Mouse (Mus musculus) embryo, embryonic 11.5 days (tissue): ENCODE data around the gene Nova2.

Experiments used
- DNase-seq: peaks from one replicate; pipeline ENCODE4 v3.0.0-alpha.2; 2012; ENCODE audit warnings: low read depth, low spot score

Nova2 gene

GRCm38 (mm10) chr7:18924321-18924720 is 1.4 kb upstream of the Nova2 start:
- no peak for DNase-seq

GRCm38 (mm10) chr7:18926041-18926790 is 528 bp downstream of the Nova2 start:
- DNase-seq: no peak

- DNase-seq: no peak
These were observed 1.2 kb downstream of the Nova2 start for GRCm38 (mm10) chr7:18926911-18927310.

- DNase-seq: no peak
These were observed 2.1 kb downstream of the Nova2 start for GRCm38 (mm10) chr7:18927759-18928158.

GRCm38 (mm10) chr7:18942376-18942775 is 16.7 kb downstream of the Nova2 start:
- no peak for DNase-seq

- DNase-seq: no peak
These were observed 17.1 kb downstream of the Nova2 start for GRCm38 (mm10) chr7:18942815-18943214.

GRCm38 (mm10) chr7:18948151-18948550 is 22.5 kb downstream of the Nova2 start:
- DNase-seq: no peak

- no peak for DNase-seq
These were observed 24.3 kb downstream of the Nova2 start for GRCm38 (mm10) chr7:18949781-18950522.

- DNase-seq: no peak
These were observed 25.0 kb downstream of the Nova2 start for GRCm38 (mm10) chr7:18950523-18951315.

GRCm38 (mm10) chr7:18951397-18951796 is 25.7 kb downstream of the Nova2 start:
- no peak for DNase-seq

- no peak for DNase-seq
These were observed 32.1 kb downstream of the Nova2 start for GRCm38 (mm10) chr7:18957569-18958383.

- no peak for DNase-seq
These were observed 32.7 kb downstream of the Nova2 start for GRCm38 (mm10) chr7:18958384-18958766.

- no peak for DNase-seq
These were observed 33.8 kb downstream of the Nova2 start for GRCm38 (mm10) chr7:18959446-18959845.

- DNase-seq: no peak
These were observed 36.6 kb downstream of the Nova2 start for GRCm38 (mm10) chr7:18962171-18962792.

- DNase-seq: no peak
These were observed 37.1 kb downstream of the Nova2 start for GRCm38 (mm10) chr7:18962795-18963194.

GRCm38 (mm10) chr7:18963294-18963843 is 37.7 kb downstream of the Nova2 start:
- no peak for DNase-seq

- no peak for DNase-seq
These were observed 39.6 kb downstream of the Nova2 start for GRCm38 (mm10) chr7:18965312-18965711.

GRCm38 (mm10) chr7:18967603-18968002 is 41.9 kb downstream of the Nova2 start:
- DNase-seq: no peak

- no peak for DNase-seq
These were observed 45.3 kb downstream of the Nova2 start for GRCm38 (mm10) chr7:18970956-18971355.

GRCm38 (mm10) chr7:18978381-18978780 is 52.7 kb downstream of the Nova2 start:
- DNase-seq: no peak

GRCm38 (mm10) chr7:18986503-18986902 is 60.8 kb downstream of the Nova2 start:
- DNase-seq: no peak
